8 mouse cellular contexts compared by ENCODE assay signal in the genomic region with DNA sequence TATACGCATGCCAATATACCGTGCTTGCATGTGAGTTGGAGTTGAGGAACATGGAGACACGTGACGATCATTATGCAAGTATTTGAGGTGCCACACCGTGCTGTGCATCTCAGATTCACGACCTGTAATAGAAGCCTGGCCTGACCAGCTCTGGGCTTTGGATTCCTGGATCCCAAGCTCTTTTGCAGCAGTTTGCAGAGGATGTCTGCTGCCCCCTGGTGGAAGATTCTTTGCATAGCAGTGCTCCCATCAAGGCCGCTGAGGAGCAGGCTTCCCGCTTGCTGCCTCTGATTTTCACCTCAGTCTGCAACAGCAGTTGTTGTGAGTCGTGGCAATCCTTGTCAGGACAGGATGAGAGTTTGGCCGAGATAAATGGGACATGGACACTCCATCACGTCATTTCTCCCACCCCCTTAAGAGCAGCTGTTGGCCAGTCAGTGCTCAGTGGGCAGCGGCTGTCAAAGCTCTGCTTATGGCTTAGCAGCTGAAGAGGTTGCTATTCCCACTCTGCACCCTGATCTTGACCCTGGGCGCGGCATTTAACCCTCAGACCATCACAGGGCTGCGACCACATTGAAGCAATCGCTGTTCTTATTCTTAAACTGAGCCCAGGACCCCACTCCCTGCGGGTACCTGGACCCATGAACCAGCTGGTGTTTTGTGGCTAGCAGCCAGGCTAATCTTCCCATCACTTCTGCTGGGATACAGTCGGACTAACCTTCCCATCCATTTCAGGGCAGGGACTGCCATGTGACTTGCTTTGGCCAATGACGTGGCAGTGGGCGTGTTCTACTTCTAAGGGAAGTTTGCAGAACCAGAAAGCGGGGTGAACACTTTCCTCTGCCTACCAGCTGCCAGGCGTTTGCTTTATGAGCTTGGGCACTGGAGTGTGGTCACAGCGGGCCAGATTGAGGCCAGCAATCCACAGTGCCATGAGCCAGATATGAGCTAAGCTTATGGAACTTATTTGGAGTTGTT.
DNase-seq lines count a peak whose midpoint lies in the region; ATAC-seq lines count a peak whose summit lies in the region.

No protein-coding gene starts in this region.

- no peak overlapping the region for H3K9ac ChIP-seq in intestine, embryonic 14.5 days (ENCODE audit: low read length)

- peak; percentile 75 for DNase-seq in adrenal gland, adult 2 months
- peak; percentile 89 for DNase-seq in embryo, embryonic 11 days
- DNase-seq in gastrocnemius, postnatal 14 days: peak; percentile 81
- DNase-seq in intestine, embryonic 14.5 days (ENCODE audit: low spot score): peak; percentile 94
- DNase-seq in left cerebral cortex, adult 9 months (ENCODE audit: low spot score in 2 of 2): peak; percentile 66 to 92
- DNase-seq in mesoderm, embryonic 11.5 days (ENCODE audit: low read depth, low spot score): peak; percentile 91
- DNase-seq in right cerebral cortex, postnatal 25 days: peak; percentile 82
- peak; percentile 48 for DNase-seq in yolk sac, embryonic 10.5 days (ENCODE audit: low spot score)

- H3K36me3 ChIP-seq in intestine, embryonic 14.5 days (ENCODE audit: control insufficient read depth, insufficient read depth, low read length): no peaks in the 10 kb centered on the region

- no peaks in the 10 kb centered on the region for H3K9me3 ChIP-seq in intestine, embryonic 14.5 days (ENCODE audit: control insufficient read depth, low read length)

- ATAC-seq in intestine, embryonic 14.5 days (replicated peaks; ENCODE audit: low FRiP score, low TSS enrichment, low read depth): peak; percentile 60

- peaks cover 10% of the 10 kb centered on the region; the same call in 1 of the 2 replicates for H3K27me3 ChIP-seq in intestine, embryonic 14.5 days (replicated peaks; ENCODE audit: control insufficient read depth, insufficient read depth, low read length)

- no peak overlapping the region for H3K27ac ChIP-seq in intestine, embryonic 14.5 days (ENCODE audit: low read depth)

- peaks cover 7% of the 10 kb centered on the region for H3K4me1 ChIP-seq in intestine, embryonic 14.5 days (replicated peaks; ENCODE audit: control insufficient read depth, insufficient read depth, low read length)

- no peak overlapping the region for H3K4me3 ChIP-seq in intestine, embryonic 14.5 days (ENCODE audit: low read depth, low read length)

- WGBS in intestine, embryonic 14.5 days: 10% methylated on average over 23 of the region's 23 CpGs

- intact Hi-C loops in gastrocnemius, postnatal 14 days (cut with DNase I; ENCODE audit: low total_unique reads): no loop called here

- H3K4me2 ChIP-seq in intestine, embryonic 14.5 days (ENCODE audit: low read length): peak overlapping the region; percentile 15
